8 mouse cellular contexts compared by ENCODE assay signal in genomic region chr1:180422076-180422828, GRCm38 (mm10).
DNase-seq lines count a peak whose midpoint lies in the region; ATAC-seq lines count a peak whose summit lies in the region.

No protein-coding gene starts in this region.

- no peaks in the 10 kb centered on the region; the same call in 1 of the 2 replicates for H3K36me3 ChIP-seq in embryonic facial prominence, embryonic 11.5 days (replicated peaks; ENCODE audit: control insufficient read depth, insufficient read depth, low read depth, low read length)
- H3K36me3 ChIP-seq in liver, embryonic 12.5 days = peaks cover 9% of the 10 kb centered on the region; the same call in 1 of the 2 replicates
- peaks cover 8% of the 10 kb centered on the region for H3K36me3 ChIP-seq in stomach, embryonic 15.5 days

- H3K4me2 ChIP-seq in embryonic facial prominence, embryonic 11.5 days (ENCODE audit: low read depth, low read length) = no peak overlapping the region
- H3K4me2 ChIP-seq in liver, embryonic 12.5 days = no peak overlapping the region
- H3K4me2 ChIP-seq in stomach, embryonic 15.5 days = no peak overlapping the region

- no peaks in the 10 kb centered on the region for H3K9me3 ChIP-seq in embryonic facial prominence, embryonic 11.5 days (replicated peaks; ENCODE audit: control insufficient read depth, low read length)
- H3K9me3 ChIP-seq in liver, embryonic 12.5 days (replicated peaks) = no peaks in the 10 kb centered on the region
- no peaks in the 10 kb centered on the region for H3K9me3 ChIP-seq in stomach, embryonic 15.5 days

- peak; percentile 65 for DNase-seq in A20 (ENCODE audit: low read depth, low spot score)
- DNase-seq in adrenal gland, postnatal 25 days = peak; percentile 70
- peak; percentile 84 for DNase-seq in embryonic facial prominence, embryonic 11.5 days (ENCODE audit: low spot score)
- DNase-seq in heart, adult 9 months (ENCODE audit: low spot score in 2 of 2) = peak; percentile 84 to 87
- DNase-seq in kidney, adult 9 months = peak; percentile 82
- DNase-seq in natural killer cell, adult 2 months (ENCODE audit: low spot score in 2 of 2) = peak; percentile 49 to 67

- H3K4me3 ChIP-seq in embryonic facial prominence, embryonic 11.5 days (ENCODE audit: low read depth, low read length) = no peak overlapping the region
- H3K4me3 ChIP-seq in liver, embryonic 12.5 days = no peak overlapping the region
- no peak overlapping the region for H3K4me3 ChIP-seq in stomach, embryonic 15.5 days (replicated peaks)

- ATAC-seq in embryonic facial prominence, embryonic 11.5 days (replicated peaks; ENCODE audit: insufficient number of reproducible peaks, low FRiP score, low TSS enrichment, low read depth) = no peak
- peak; percentile 30; the same call in 1 of the 2 replicates for ATAC-seq in liver, embryonic 12.5 days
- peak; percentile 51 for ATAC-seq in stomach, embryonic 15.5 days (ENCODE audit: insufficient read depth, low FRiP score, low read depth)

- WGBS in embryonic facial prominence, embryonic 11.5 days = 37% methylated on average over 11 of the region's 11 CpGs
- WGBS in liver, embryonic 12.5 days (ENCODE audit: insufficient replicate concordance) = 44% methylated on average over 11 of the region's 11 CpGs
- 21% methylated on average over 11 of the region's 11 CpGs for WGBS in stomach, embryonic 15.5 days

- no peaks in the 10 kb centered on the region for H3K27me3 ChIP-seq in embryonic facial prominence, embryonic 11.5 days (ENCODE audit: control insufficient read depth, insufficient read depth, low read length)
- no peaks in the 10 kb centered on the region for H3K27me3 ChIP-seq in liver, embryonic 12.5 days (replicated peaks)
- no peaks in the 10 kb centered on the region for H3K27me3 ChIP-seq in stomach, embryonic 15.5 days (replicated peaks)

- no peak overlapping the region for H3K27ac ChIP-seq in embryonic facial prominence, embryonic 11.5 days (replicated peaks; ENCODE audit: low read depth, low read length)
- no peak overlapping the region for H3K27ac ChIP-seq in liver, embryonic 12.5 days
- H3K27ac ChIP-seq in stomach, embryonic 15.5 days = peak overlapping the region; percentile 51; the same call in 1 of the 2 replicates

- H3K4me1 ChIP-seq in embryonic facial prominence, embryonic 11.5 days (ENCODE audit: control insufficient read depth, insufficient read depth, low read length) = no peaks in the 10 kb centered on the region
- peaks cover 17% of the 10 kb centered on the region; the same call in 1 of the 2 replicates for H3K4me1 ChIP-seq in liver, embryonic 12.5 days
- peaks cover 20% of the 10 kb centered on the region for H3K4me1 ChIP-seq in stomach, embryonic 15.5 days

- no peak overlapping the region; the same call in 1 of the 2 replicates for H3K9ac ChIP-seq in embryonic facial prominence, embryonic 11.5 days (replicated peaks; ENCODE audit: low read length)
- no peak overlapping the region for H3K9ac ChIP-seq in liver, embryonic 12.5 days
- 0 out of 2 replicates have a peak overlapping the region, but pooled peaks have one; percentile 9 for H3K9ac ChIP-seq in stomach, embryonic 15.5 days
